Mouse (Mus musculus): ENCODE measurements at regions not wholly inside any gene's neighbourhood (a gene's known extent, or its start where the extent isn't known, plus 50 kb on each side); places are given as distances from the start of the nearest gene placed in this dataset.

- ATAC-seq (replicated peaks) = no peak
- Histone ChIP-seq H3K4me2 (replicated peaks) (no peak overlapping the region), H3K4me3 (no peak overlapping the region), H3K9me3 (no peaks in the 10 kb centered on the region), H3K27ac (replicated peaks) (peak overlapping the region; percentile 69), H3K4me1 (peaks cover 24% of the 10 kb centered on the region), H3K27me3 (no peaks in the 10 kb centered on the region), H3K36me3 (no peaks in the 10 kb centered on the region), H3K9ac (replicated peaks) (no peak overlapping the region)
- 68% methylated on average over 5 of the region's 5 CpGs for WGBS
These were observed 476.2 kb downstream of the Tox3 start for GRCm38 (mm10) chr8:89871966-89872365.

- Histone ChIP-seq H3K4me3 (no peak overlapping the region), H3K9me3 (no peaks in the 10 kb centered on the region), H3K9ac (replicated peaks) (no peak overlapping the region), H3K27me3 (no peaks in the 10 kb centered on the region), H3K27ac (replicated peaks) (no peak overlapping the region), H3K4me1 (0 out of 2 replicates have a peak, but pooled peaks cover 3% of the 10 kb centered on the region), H3K36me3 (no peaks in the 10 kb centered on the region), H3K4me2 (replicated peaks) (no peak overlapping the region)
- WGBS = 78% methylated on average over 3 of the region's 3 CpGs
- 0 out of 2 replicates have a peak, but pooled peaks have one; percentile 19 for ATAC-seq (replicated peaks)
These were observed 488.3 kb downstream of the Tox3 start for GRCm38 (mm10) chr8:89859813-89860212.

DNA sequence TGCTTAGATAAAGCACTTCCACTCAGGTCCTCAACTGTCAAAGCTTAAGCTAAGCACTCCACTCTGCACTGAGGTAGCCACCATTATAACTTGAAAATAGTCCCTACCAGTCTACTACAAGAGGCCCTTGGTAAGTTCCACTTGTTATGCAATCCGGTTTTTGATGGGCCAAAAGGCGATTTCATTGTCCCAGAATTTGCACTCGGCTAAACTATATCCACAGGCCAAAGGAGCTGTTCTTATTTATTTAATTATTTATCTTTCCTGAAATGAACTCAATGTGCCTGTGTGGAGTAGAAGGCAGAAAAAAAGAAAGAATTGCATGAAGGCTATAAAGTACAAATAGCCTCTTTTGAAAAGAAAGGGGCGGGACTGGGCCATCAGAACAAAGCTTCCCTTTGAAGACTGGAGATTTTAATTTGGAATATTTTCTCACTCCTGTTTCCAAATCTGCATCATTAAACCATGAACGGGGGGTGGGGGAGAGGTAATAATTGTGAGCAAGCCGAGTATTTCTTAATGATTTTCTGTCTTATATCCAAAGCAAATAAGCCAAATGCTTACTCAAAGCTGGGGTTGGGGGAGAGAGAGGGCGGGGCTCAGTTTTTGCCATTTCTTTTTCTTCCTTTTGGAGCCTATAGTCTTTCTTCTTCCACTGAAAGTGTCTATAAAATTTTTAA lies 489.3 kb downstream of the Tox3 start:
- H3K4me1 ChIP-seq = 0 out of 2 replicates have a peak, but pooled peaks cover 3% of the 10 kb centered on the region
- H3K4me3 ChIP-seq = no peak overlapping the region
- no peaks in the 10 kb centered on the region for H3K27me3 ChIP-seq
- no peaks in the 10 kb centered on the region for H3K36me3 ChIP-seq
- no peaks in the 10 kb centered on the region for H3K9me3 ChIP-seq
- no peak overlapping the region for H3K27ac ChIP-seq (replicated peaks)
- 43% methylated on average over 7 of the region's 7 CpGs for WGBS
- H3K9ac ChIP-seq (replicated peaks) = no peak overlapping the region
- no peak overlapping the region for H3K4me2 ChIP-seq (replicated peaks)
- ATAC-seq (replicated peaks) = no peak

- Histone ChIP-seq H3K4me2 (replicated peaks) (no peak overlapping the region), H3K27me3 (no peaks in the 10 kb centered on the region), H3K9me3 (no peaks in the 10 kb centered on the region), H3K4me1 (0 out of 2 replicates have a peak, but pooled peaks cover 3% of the 10 kb centered on the region), H3K27ac (replicated peaks) (no peak overlapping the region), H3K4me3 (no peak overlapping the region), H3K36me3 (no peaks in the 10 kb centered on the region), H3K9ac (replicated peaks) (no peak overlapping the region)
- ATAC-seq (replicated peaks) = no peak
- 72% methylated on average over 5 of the region's 5 CpGs for WGBS
These were observed 492.6 kb downstream of the Tox3 start for GRCm38 (mm10) chr8:89855556-89855955.

DNA sequence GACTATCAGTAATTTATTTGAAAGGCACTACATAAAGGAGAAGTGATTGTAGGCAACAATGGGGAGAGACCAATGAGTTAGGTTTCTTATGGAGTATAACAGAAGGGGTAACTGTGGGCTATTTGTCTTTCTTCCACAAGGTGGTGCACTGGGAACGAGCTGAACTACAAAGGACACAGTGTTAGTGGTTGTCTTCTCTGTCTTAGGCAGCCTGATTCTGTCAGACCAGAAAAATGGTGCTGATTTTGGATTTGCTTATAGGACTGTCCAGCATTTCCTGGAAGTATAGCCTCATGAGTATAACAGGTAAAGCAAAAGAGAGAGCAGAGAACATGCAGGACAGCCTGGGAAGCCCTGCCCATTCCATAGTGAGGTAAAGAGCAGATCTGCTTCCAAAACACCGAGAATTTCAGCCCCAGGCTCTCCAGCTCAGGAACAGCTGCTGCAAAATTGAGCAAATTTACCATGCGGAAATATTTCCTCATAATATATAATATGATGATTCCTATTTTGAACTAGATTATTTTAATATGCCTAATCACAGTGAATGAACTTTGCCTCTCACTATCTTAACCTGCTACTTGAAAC lies 497.8 kb downstream of the Tox3 start:
- H3K36me3 ChIP-seq = no peaks in the 10 kb centered on the region
- H3K4me2 ChIP-seq (replicated peaks) = no peak overlapping the region
- H3K27me3 ChIP-seq = no peaks in the 10 kb centered on the region
- H3K4me3 ChIP-seq = no peak overlapping the region
- ATAC-seq (replicated peaks) = peak; percentile 96
- H3K4me1 ChIP-seq = peaks cover 9% of the 10 kb centered on the region
- H3K27ac ChIP-seq (replicated peaks) = peak overlapping the region; percentile 51
- WGBS = 35% methylated on average over 3 of the region's 3 CpGs
- no peak overlapping the region for H3K9ac ChIP-seq (replicated peaks)
- no peaks in the 10 kb centered on the region for H3K9me3 ChIP-seq

DNA sequence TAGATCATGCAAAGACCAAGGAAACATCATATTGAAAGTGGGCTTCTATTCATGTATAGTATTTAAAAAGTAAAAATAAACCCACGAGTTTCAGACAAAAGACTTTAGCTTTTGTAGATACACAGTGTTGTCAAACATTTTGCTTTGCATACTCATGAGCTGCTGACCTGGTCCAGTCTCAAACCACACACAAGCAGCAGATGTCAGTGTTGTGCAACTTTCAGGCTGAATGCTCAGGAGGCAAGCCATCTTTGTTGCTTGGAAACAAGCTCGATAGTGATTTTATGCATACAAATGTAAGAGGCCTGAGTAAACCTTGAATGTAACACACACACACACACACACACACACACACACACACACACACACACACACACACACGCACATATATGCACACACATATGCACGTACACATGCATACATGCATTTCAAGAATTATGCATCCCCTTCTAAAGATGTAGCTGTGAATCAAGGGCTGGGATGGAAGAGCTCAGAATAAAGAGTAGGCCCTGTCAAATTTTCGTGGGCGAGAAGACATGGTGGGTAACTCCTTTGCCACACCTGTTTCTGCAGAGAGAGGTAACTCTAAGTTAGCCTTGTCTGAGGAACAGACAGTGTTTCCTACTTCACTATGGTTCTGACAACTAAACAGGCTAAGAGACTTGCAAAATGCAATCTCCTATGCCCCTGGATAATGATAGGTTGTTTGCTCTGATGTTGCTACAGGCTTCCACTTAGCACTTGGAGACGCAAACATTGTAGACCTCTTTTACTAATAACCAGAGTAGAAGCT lies 498.5 kb downstream of the Tox3 start:
- no peaks in the 10 kb centered on the region for H3K9me3 ChIP-seq
- H3K4me2 ChIP-seq (replicated peaks) = no peak overlapping the region
- no peaks in the 10 kb centered on the region for H3K27me3 ChIP-seq
- no peaks in the 10 kb centered on the region for H3K36me3 ChIP-seq
- H3K4me1 ChIP-seq = peaks cover 9% of the 10 kb centered on the region
- peak; percentile 77 for ATAC-seq (replicated peaks)
- peak overlapping the region; percentile 51 for H3K27ac ChIP-seq (replicated peaks)
- no peak overlapping the region for H3K9ac ChIP-seq (replicated peaks)
- H3K4me3 ChIP-seq = no peak overlapping the region
- 45% methylated on average over 7 of the region's 7 CpGs for WGBS

- Histone ChIP-seq H3K36me3 (no peaks in the 10 kb centered on the region), H3K9ac (replicated peaks) (no peak overlapping the region), H3K9me3 (no peaks in the 10 kb centered on the region), H3K4me2 (replicated peaks) (no peak overlapping the region), H3K27me3 (no peaks in the 10 kb centered on the region), H3K27ac (replicated peaks) (no peak overlapping the region), H3K4me1 (no peaks in the 10 kb centered on the region), H3K4me3 (no peak overlapping the region)
- ATAC-seq (replicated peaks) = no peak
- WGBS = 79% methylated on average over 5 of the region's 5 CpGs
These were observed 509.6 kb downstream of the Tox3 start for GRCm38 (mm10) chr8:89838494-89838893.

DNA sequence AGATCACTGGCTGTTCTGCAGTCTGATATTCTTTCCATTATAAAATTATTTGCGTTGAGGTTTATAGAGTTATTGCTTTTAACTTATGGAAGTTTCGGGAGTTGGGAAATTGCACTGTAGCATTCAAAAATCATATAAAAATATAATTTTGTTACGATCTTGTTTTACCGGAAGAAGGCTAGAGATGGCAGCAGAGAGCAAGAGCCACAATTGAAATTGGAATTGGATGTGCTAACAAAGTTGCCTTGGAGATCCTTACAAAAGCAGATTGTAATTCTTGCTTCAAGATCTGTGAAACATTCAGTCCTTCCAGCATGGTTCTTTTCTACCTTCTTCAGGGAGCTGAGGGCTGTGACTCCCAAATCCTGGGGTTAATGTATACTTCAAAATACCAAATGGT lies 514.4 kb downstream of the Tox3 start:
- no peaks in the 10 kb centered on the region for H3K27me3 ChIP-seq
- H3K4me3 ChIP-seq = no peak overlapping the region
- no peaks in the 10 kb centered on the region for H3K36me3 ChIP-seq
- no peak for ATAC-seq (replicated peaks)
- no peak overlapping the region for H3K27ac ChIP-seq (replicated peaks)
- WGBS = 76% methylated on average over 4 of the region's 4 CpGs
- no peak overlapping the region for H3K4me2 ChIP-seq (replicated peaks)
- H3K9me3 ChIP-seq = no peaks in the 10 kb centered on the region
- H3K9ac ChIP-seq (replicated peaks) = no peak overlapping the region
- no peaks in the 10 kb centered on the region for H3K4me1 ChIP-seq

GRCm38 (mm10) chr8:89824586-89824985 lies 523.6 kb downstream of the Tox3 start:
- no peak for ATAC-seq (replicated peaks)
- Histone ChIP-seq H3K27ac (replicated peaks) (no peak overlapping the region), H3K4me2 (replicated peaks) (no peak overlapping the region), H3K27me3 (no peaks in the 10 kb centered on the region), H3K4me3 (no peak overlapping the region), H3K9me3 (no peaks in the 10 kb centered on the region), H3K36me3 (no peaks in the 10 kb centered on the region), H3K4me1 (peaks cover 4% of the 10 kb centered on the region; the same call in 1 of the 2 replicates), H3K9ac (replicated peaks) (no peak overlapping the region)
- 33% methylated on average over 3 of the region's 3 CpGs for WGBS

GRCm38 (mm10) chr8:89823631-89824030 lies 524.5 kb downstream of the Tox3 start:
- H3K4me2 ChIP-seq (replicated peaks) = no peak overlapping the region
- H3K27ac ChIP-seq (replicated peaks) = no peak overlapping the region
- H3K4me1 ChIP-seq = peaks cover 4% of the 10 kb centered on the region; the same call in 1 of the 2 replicates
- H3K9ac ChIP-seq (replicated peaks) = no peak overlapping the region
- no peaks in the 10 kb centered on the region for H3K36me3 ChIP-seq
- no peak overlapping the region for H3K4me3 ChIP-seq
- ATAC-seq (replicated peaks) = no peak
- no peaks in the 10 kb centered on the region for H3K9me3 ChIP-seq
- no peaks in the 10 kb centered on the region for H3K27me3 ChIP-seq

- no peak for ATAC-seq (replicated peaks)
- Histone ChIP-seq H3K27me3 (no peaks in the 10 kb centered on the region), H3K4me2 (replicated peaks) (no peak overlapping the region), H3K36me3 (no peaks in the 10 kb centered on the region), H3K4me1 (no peaks in the 10 kb centered on the region), H3K27ac (replicated peaks) (no peak overlapping the region), H3K9me3 (no peaks in the 10 kb centered on the region), H3K9ac (replicated peaks) (no peak overlapping the region), H3K4me3 (no peak overlapping the region)
- WGBS = 86% methylated on average over 4 of the region's 4 CpGs
These were observed 536.0 kb downstream of the Tox3 start for GRCm38 (mm10) chr8:89812036-89812711.

- Histone ChIP-seq H3K9me3 (no peaks in the 10 kb centered on the region), H3K4me3 (no peak overlapping the region), H3K4me2 (replicated peaks) (no peak overlapping the region), H3K27me3 (peaks cover 6% of the 10 kb centered on the region), H3K4me1 (peaks cover 18% of the 10 kb centered on the region), H3K27ac (replicated peaks) (no peak overlapping the region), H3K36me3 (no peaks in the 10 kb centered on the region), H3K9ac (replicated peaks) (no peak overlapping the region)
- 82% methylated on average over 10 of the region's 10 CpGs for WGBS
- ATAC-seq (replicated peaks) = no peak
These were observed 559.8 kb downstream of the Tox3 start for GRCm38 (mm10) chr8:89788296-89788695.

Data from forebrain, embryonic 15.5 days (tissue).